Mouse (Mus musculus): ENCODE measurements around the gene Gdf5.

GRCm38 (mm10) chr2:155895046-155895735, 50.0 kb downstream of the Gdf5 start:
- TF ChIP-seq CTCF (conservative IDR thresholded peaks at IDR 0.05; ENCODE audit: low read length), result no peak
- TF ChIP-seq POU5F1 (IDR thresholded peaks at IDR 0.05; ENCODE audit: borderline replicate concordance, low read length), result no peak
